Mouse (Mus musculus) ES-Bruce4 (cell line): ENCODE data around the gene Eef2kmt. TPM values are rescaled to one million over a fixed set of nuclear protein-coding genes. Genes with fewer than 3 reads are reported as not detected.

Experiments used
- H3K27ac ChIP-seq: 2 replicates; pipeline ENCODE4 v1.5.1; 2012; ENCODE audit warnings: low read length, inconsistent platforms; ENCODE audit not compliant: insufficient read depth
- H3K27me3 ChIP-seq: 2 replicates; pipeline ENCODE4 v1.6.1; 2012; ENCODE audit warnings: mild to moderate bottlenecking, low read length, inconsistent platforms; ENCODE audit not compliant: control insufficient read depth, poor library complexity, insufficient read depth, severe bottlenecking
- H3K36me3 ChIP-seq: 2 replicates; pipeline ENCODE4 v1.6.1; 2012; ENCODE audit warnings: inconsistent platforms, mild to moderate bottlenecking, low read length, moderate library complexity; ENCODE audit not compliant: control insufficient read depth, poor library complexity, insufficient read depth, severe bottlenecking
- H3K4me1 ChIP-seq: one replicate; pipeline ENCODE4 v1.8.1; 2011; ENCODE audit warnings: low read length; ENCODE audit not compliant: control insufficient read depth, insufficient read depth
- H3K4me3 ChIP-seq: 2 replicates; pipeline ENCODE4 v1.5.1; 2011; ENCODE audit warnings: low read depth, mild to moderate bottlenecking, low read length
- H3K9ac ChIP-seq: 2 replicates; pipeline ENCODE4 v1.6.1; 2012; ENCODE audit warnings: low read depth, mild to moderate bottlenecking, inconsistent platforms; ENCODE audit not compliant: poor library complexity, severe bottlenecking
- H3K9me3 ChIP-seq: replicated peaks from 2 replicates; pipeline ENCODE4 v1.6.1; 2012; ENCODE audit warnings: mild to moderate bottlenecking, low read length, inconsistent platforms; ENCODE audit not compliant: control insufficient read depth, poor library complexity, insufficient read depth, severe bottlenecking
- CTCF ChIP-seq: IDR thresholded peaks from one replicate; pipeline ENCODE4 v1.8.1; 2011; ENCODE audit warnings: low read depth, low read length
- EP300 ChIP-seq: IDR thresholded peaks from 2 replicates; pipeline ENCODE4 v1.6.1; 2011; ENCODE audit warnings: low read depth, low read length; ENCODE audit not compliant: insufficient read depth
- POLR2A ChIP-seq: IDR thresholded peaks from one replicate; pipeline ENCODE4 v1.8.1; 2011; ENCODE audit warnings: low read length; ENCODE audit not compliant: insufficient read depth
- polyA plus RNA-seq: library from polyadenylated mRNA; stranded (reverse); fragments of >200 nt; gene quantifications from 2 replicates; pipeline ENCODE4 v1.2.4, GENCODE M21; 2011; ENCODE audit warnings: low read depth; ENCODE audit not compliant: missing spikeins, insufficient read depth, insufficient read length

The Eef2kmt gene
- polyA plus RNA-seq, 1 experiment: 21.9 TPM

DNA sequence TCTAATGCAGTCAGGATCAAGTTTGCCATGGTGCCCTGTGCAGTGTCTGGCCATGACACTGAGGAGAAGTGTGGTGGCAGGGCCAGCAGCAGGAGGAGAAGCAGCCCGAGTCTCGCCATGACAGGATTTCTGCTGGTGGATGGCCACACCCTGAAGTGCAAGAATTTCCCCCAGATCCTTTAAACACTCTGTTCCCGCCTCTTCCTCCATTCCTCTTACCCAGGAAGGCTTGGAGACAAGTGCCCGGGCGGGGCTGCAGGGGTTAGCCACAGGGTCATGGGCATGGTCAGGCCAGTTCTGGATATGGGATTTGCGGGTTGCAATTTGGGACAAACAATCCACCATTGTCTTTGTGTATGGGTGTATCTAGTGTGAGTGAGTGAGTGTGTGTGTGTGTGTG is 33.6 kb downstream of the Eef2kmt start, which contains the start of gene AU021092:
TSS of gene AU021092 (minus strand) at position 160 of the 400 bp plus-strand sequence.
- TF ChIP-seq CTCF (no peak), EP300 (no peak), POLR2A (no peak)

DNA sequence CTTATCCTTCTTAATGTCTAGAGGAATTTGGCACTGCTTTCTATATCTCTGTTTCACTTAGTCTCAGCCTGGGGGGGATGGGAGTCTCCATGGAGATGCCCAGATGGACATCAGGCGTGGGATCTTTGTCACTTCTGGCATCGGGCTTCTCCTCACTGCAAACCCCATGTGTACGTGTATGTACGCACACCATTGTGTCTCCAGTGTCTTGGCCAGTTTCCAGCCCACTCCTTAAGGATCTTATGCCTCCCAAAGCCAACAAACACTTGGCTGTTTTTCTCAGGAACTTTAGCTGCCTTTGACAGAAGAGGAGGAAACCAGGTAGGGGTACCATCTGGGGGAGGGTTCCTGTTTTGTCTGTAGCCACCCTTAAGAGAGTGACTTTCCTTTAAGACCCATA is 34.4 kb downstream of the Eef2kmt start:
- Histone ChIP-seq H3K27me3 (no peaks in the 10 kb centered on the region), H3K9ac (no peak overlapping the region), H3K9me3 (peaks cover 3% of the 10 kb centered on the region; the same call in 1 of the 2 replicates), H3K4me1 (no peaks in the 10 kb centered on the region), H3K27ac (no peak overlapping the region), H3K4me3 (no peak overlapping the region), H3K36me3 (no peaks in the 10 kb centered on the region)
- TF ChIP-seq POLR2A: no peak
- no peak for TF ChIP-seq EP300
- TF ChIP-seq CTCF: no peak

More for the DNA sequence above, 33.6 kb downstream of the Eef2kmt start, which contains the start of gene AU021092:
- Histone ChIP-seq H3K9me3 (peaks cover 3% of the 10 kb centered on the region; the same call in 1 of the 2 replicates), H3K27ac (no peak within 1 kb of the TSS), H3K9ac (no peak within 1 kb of the TSS), H3K4me1 (no peaks in the 10 kb centered on the region), H3K4me3 (no peak within 1 kb of the TSS), H3K36me3 (no peaks in the 10 kb centered on the region), H3K27me3 (no peaks in the 10 kb centered on the region)

DNA sequence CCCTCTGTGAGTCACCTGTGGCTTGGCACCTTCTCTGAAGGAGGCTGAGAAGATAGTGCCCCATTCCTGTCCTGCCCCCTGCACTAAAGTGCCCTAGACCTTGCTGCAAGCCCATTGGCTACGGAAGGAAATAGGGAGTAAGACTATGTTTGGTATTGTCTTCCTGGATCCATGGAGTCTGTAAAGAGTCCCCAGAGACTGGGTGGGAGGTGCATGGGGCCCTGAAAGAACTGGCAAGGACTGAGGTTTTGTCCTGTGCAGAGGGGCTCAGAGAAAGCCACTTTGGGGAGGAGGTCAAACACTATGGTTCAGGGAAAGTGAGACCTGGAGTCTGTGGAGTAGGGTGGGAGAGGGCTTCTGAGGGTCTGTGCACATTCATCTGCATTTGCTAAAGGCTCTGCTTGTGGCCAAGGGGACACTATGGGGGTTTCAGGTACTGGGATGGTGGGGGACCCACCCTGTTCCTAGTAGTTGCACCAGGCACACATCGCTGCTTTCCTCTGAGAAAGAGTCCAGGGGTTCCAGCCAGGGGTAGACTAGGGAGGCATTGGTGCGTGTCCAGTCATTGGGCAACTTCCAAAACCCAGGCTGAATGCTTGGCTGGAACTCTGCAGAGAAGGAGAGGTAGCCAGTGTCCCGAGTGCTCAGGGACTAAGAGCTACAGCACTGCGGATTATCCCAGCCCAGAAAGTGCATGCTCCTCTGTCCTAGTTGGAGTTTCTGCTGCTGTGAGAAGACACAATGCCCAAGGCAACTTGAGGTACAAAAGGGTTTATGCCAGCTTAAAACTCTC is 38.2 kb downstream of the Eef2kmt start:
- TF ChIP-seq POLR2A (no peak), CTCF (no peak), EP300 (no peak)
- H3K27ac ChIP-seq: no peak overlapping the region
- no peaks in the 10 kb centered on the region for H3K4me1 ChIP-seq
- no peaks in the 10 kb centered on the region for H3K36me3 ChIP-seq
- H3K9ac ChIP-seq: no peak overlapping the region
- no peaks in the 10 kb centered on the region for H3K27me3 ChIP-seq
- H3K9me3 ChIP-seq: no peaks in the 10 kb centered on the region; the same call in 1 of the 2 replicates
- H3K4me3 ChIP-seq: no peak overlapping the region

- Histone ChIP-seq H3K4me3 (no peak overlapping the region), H3K9me3 (no peaks in the 10 kb centered on the region), H3K9ac (no peak overlapping the region), H3K27ac (no peak overlapping the region), H3K27me3 (no peaks in the 10 kb centered on the region), H3K4me1 (no peaks in the 10 kb centered on the region), H3K36me3 (no peaks in the 10 kb centered on the region)
- TF ChIP-seq POLR2A (no peak), EP300 (no peak), CTCF (no peak)
These were observed 39.1 kb downstream of the Eef2kmt start for GRCm38 (mm10) chr16:5216686-5217085.

DNA sequence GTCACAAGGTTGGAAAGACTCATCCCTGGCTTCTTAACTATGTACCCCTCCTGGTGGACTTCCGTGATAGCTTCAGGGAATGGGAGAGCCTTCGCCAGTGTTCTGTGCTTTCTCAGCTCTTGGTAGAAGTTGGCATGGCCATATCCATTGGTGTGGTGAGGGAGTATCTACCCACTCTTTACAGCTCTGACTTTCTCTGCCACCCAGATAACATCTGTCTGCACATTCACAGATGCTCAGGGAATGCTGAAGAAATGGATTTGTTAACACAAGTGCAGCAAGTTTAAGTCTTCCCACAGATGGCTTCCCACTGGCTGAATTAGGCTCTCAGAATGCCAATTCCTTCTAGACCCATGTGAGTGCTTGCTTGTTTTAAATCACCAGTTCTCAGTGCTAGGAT is 41.7 kb downstream of the Eef2kmt start:
- Histone ChIP-seq H3K27ac (no peak overlapping the region), H3K4me1 (no peaks in the 10 kb centered on the region), H3K9ac (no peak overlapping the region), H3K4me3 (no peak overlapping the region), H3K36me3 (no peaks in the 10 kb centered on the region), H3K27me3 (no peaks in the 10 kb centered on the region), H3K9me3 (no peaks in the 10 kb centered on the region)
- TF ChIP-seq POLR2A: no peak
- no peak for TF ChIP-seq EP300
- no peak for TF ChIP-seq CTCF

GRCm38 (mm10) chr16:5212150-5212549 is 43.6 kb downstream of the Eef2kmt start:
- H3K27me3 ChIP-seq: no peaks in the 10 kb centered on the region
- no peak overlapping the region for H3K27ac ChIP-seq
- H3K4me1 ChIP-seq: no peaks in the 10 kb centered on the region
- H3K4me3 ChIP-seq: no peak overlapping the region
- H3K9ac ChIP-seq: no peak overlapping the region
- no peaks in the 10 kb centered on the region for H3K9me3 ChIP-seq
- no peaks in the 10 kb centered on the region for H3K36me3 ChIP-seq
- TF ChIP-seq CTCF (no peak), POLR2A (no peak), EP300 (no peak)
